Mouse (Mus musculus): ENCODE results near the gene Trp53i13.
A peak's percentile ranks its signal among the peaks of the same experiment; 100 is the strongest.

The Trp53i13 gene

GRCm38 (mm10) chr11:77490451-77490850 lies 25.3 kb downstream of the Trp53i13 start:
- H3K36me3 ChIP-seq (ENCODE audit: control insufficient read depth, insufficient read depth, low read length, poor library complexity, severe bottlenecking) = no peaks in the 10 kb centered on the region
- DNase-seq (ENCODE audit: low read depth, low spot score) = no peak
- peaks cover 3% of the 10 kb centered on the region; the same call in 1 of the 2 replicates for H3K27me3 ChIP-seq (ENCODE audit: control insufficient read depth, insufficient read depth, low read length, poor library complexity, severe bottlenecking)

GRCm38 (mm10) chr11:77489591-77490235 lies 26.1 kb downstream of the Trp53i13 start, which contains the start of gene Ankrd13b:
Gene Ankrd13b, minus strand, starts transcription at chr11:77489678.
- Histone ChIP-seq H3K27me3 (ENCODE audit: control insufficient read depth, insufficient read depth, low read length, poor library complexity, severe bottlenecking) (peaks cover 3% of the 10 kb centered on the region; the same call in 1 of the 2 replicates), H3K36me3 (ENCODE audit: control insufficient read depth, insufficient read depth, low read length, poor library complexity, severe bottlenecking) (no peaks in the 10 kb centered on the region)
- no peak for DNase-seq (ENCODE audit: low read depth, low spot score)

DNA sequence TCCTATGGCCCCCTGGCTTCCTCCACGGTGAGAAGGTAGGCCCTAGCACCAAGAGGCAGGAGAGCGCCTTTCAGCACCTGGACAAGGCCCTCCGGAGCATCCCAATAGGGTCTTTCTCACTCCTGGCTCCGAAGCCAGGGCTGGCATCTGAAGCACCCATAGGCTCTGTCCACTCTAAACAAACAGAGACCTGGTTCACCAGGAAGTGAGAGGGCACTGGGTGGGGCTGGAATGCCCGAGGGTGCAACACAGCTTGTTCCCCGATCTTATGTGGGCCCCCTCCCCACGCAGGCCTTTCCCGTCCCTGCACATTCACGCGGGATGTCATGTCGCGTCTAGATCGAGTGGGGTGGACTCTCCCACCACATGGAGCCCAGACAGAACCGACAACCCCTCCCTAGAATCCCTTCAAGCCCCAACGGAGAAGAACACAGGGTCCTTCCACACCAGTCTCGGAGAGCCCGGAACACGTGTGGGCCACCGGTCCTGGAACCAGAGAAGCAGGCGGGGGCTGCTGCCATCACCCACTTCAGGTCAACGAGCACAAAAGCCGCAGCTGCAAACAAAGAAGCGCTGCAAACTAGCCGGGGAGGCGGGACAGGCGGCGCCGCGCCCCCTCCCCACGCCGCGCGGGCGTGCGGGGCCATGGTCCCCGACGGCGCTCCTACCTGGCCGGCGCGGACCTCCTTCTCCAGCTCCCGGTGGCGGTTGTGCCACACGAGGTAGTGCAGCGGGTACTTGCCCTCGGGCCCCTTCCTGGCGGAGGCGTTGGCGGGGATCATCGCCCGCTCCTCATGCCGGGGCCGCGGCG lies 26.8 kb downstream of the Trp53i13 start:
- no peaks in the 10 kb centered on the region for H3K36me3 ChIP-seq (ENCODE audit: control insufficient read depth, insufficient read depth, low read length, poor library complexity, severe bottlenecking)
- peaks cover 3% of the 10 kb centered on the region; the same call in 1 of the 2 replicates for H3K27me3 ChIP-seq (ENCODE audit: control insufficient read depth, insufficient read depth, low read length, poor library complexity, severe bottlenecking)
- no peak for DNase-seq (ENCODE audit: low read depth, low spot score)

DNA sequence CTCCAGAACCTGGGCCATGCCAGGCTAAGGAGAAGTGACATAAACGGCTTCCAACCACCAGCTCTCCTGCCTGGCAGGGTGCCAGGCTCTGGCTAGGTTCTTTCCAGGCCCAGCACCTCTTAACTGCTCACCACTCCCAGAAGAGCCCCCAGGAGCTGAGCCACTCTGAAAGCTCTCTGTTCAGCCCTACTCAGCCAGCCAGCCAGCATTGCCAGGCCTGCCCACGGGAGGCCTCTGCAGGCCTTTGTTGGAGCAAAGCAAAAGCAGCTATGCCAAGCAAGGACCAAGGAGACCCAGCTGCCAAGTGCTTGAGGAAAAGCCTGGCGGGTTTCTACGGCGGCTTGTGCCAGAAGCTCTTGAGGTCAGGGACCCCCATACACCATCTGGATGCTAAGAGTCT lies 29.0 kb downstream of the Trp53i13 start:
- H3K27me3 ChIP-seq (ENCODE audit: control insufficient read depth, insufficient read depth, low read length, poor library complexity, severe bottlenecking) = peaks cover 3% of the 10 kb centered on the region; the same call in 1 of the 2 replicates
- H3K36me3 ChIP-seq (ENCODE audit: control insufficient read depth, insufficient read depth, low read length, poor library complexity, severe bottlenecking) = no peaks in the 10 kb centered on the region
- no peak for DNase-seq (ENCODE audit: low read depth, low spot score)

- H3K36me3 ChIP-seq (ENCODE audit: control insufficient read depth, insufficient read depth, low read length, poor library complexity, severe bottlenecking) = no peaks in the 10 kb centered on the region
- H3K27me3 ChIP-seq (ENCODE audit: control insufficient read depth, insufficient read depth, low read length, poor library complexity, severe bottlenecking) = peaks cover 3% of the 10 kb centered on the region; the same call in 1 of the 2 replicates
- DNase-seq (ENCODE audit: low read depth, low spot score) = no peak
Observed at GRCm38 (mm10) chr11:77485229-77485628, 30.6 kb downstream of the Trp53i13 start.

- no peaks in the 10 kb centered on the region for H3K36me3 ChIP-seq (ENCODE audit: control insufficient read depth, insufficient read depth, low read length, poor library complexity, severe bottlenecking)
- DNase-seq (ENCODE audit: low read depth, low spot score) = no peak
Observed at GRCm38 (mm10) chr11:77483510-77484255, 32.1 kb downstream of the Trp53i13 start.

DNA sequence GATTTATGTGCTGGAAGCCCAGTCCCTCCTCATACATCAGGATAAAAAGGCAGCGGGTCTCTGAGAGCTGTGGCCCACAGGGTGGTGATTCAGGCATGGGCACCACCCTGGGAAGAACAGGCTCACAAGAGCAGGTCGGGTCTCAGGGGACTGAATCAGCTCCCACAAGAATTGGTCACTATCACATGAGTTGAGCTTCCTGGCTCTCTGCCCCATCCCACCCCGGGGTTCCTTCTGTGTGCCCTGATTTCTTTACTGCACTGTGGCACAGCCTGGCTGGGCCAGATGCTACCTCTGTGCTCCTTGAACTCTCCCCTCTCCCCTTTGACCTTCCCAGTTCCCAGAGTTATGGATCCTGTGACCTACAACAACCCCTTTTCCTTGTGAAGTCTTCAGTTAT lies 32.7 kb downstream of the Trp53i13 start:
- H3K36me3 ChIP-seq (ENCODE audit: control insufficient read depth, insufficient read depth, low read length, poor library complexity, severe bottlenecking) = no peaks in the 10 kb centered on the region

More at GRCm38 (mm10) chr11:77483510-77484255, 32.1 kb downstream of the Trp53i13 start:
- H3K27me3 ChIP-seq (ENCODE audit: control insufficient read depth, insufficient read depth, low read length, poor library complexity, severe bottlenecking) = no peaks in the 10 kb centered on the region

GRCm38 (mm10) chr11:77476895-77477294 lies 38.9 kb downstream of the Trp53i13 start:
- no peaks in the 10 kb centered on the region for H3K27me3 ChIP-seq (ENCODE audit: control insufficient read depth, insufficient read depth, low read length, poor library complexity, severe bottlenecking)
- H3K36me3 ChIP-seq (ENCODE audit: control insufficient read depth, insufficient read depth, low read length, poor library complexity, severe bottlenecking) = no peaks in the 10 kb centered on the region
- no peak for DNase-seq (ENCODE audit: low read depth, low spot score)

More for the DNA sequence above, 32.7 kb downstream of the Trp53i13 start:
- no peak for DNase-seq (ENCODE audit: low read depth, low spot score)
- no peaks in the 10 kb centered on the region for H3K27me3 ChIP-seq (ENCODE audit: control insufficient read depth, insufficient read depth, low read length, poor library complexity, severe bottlenecking)

- Histone ChIP-seq H3K27me3 (ENCODE audit: control insufficient read depth, insufficient read depth, low read length, poor library complexity, severe bottlenecking) (no peaks in the 10 kb centered on the region), H3K36me3 (ENCODE audit: control insufficient read depth, insufficient read depth, low read length, poor library complexity, severe bottlenecking) (no peaks in the 10 kb centered on the region)
- DNase-seq (ENCODE audit: low read depth, low spot score) = no peak
Observed at GRCm38 (mm10) chr11:77476216-77476615, 39.6 kb downstream of the Trp53i13 start.

GRCm38 (mm10) chr11:77472775-77473174 lies 43.0 kb downstream of the Trp53i13 start:
- Histone ChIP-seq H3K27me3 (ENCODE audit: control insufficient read depth, insufficient read depth, low read length, poor library complexity, severe bottlenecking) (no peaks in the 10 kb centered on the region), H3K36me3 (ENCODE audit: control insufficient read depth, insufficient read depth, low read length, poor library complexity, severe bottlenecking) (no peaks in the 10 kb centered on the region)
- DNase-seq (ENCODE audit: low read depth, low spot score) = no peak

DNA sequence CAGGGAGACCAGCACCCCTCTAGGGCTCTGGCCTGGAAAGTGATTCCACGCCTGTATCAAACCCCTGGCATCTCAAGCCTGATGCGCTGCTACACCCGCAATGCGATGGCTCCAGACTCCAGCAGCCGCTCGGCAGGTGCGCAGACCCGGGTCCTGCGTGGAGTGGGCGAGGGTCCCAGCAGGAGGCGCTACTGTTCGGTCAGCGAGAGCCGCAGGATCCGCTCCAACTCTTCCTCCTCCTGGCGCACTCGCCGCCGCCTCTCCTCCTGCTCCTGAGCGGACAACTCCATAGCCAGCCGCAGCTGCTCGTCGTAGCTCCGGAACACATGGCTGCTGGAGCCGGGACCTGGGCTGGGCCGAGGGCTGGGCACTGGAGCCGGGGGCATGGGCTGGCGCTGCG lies 44.4 kb downstream of the Trp53i13 start:
- H3K27me3 ChIP-seq (ENCODE audit: control insufficient read depth, insufficient read depth, low read length, poor library complexity, severe bottlenecking) = no peaks in the 10 kb centered on the region
- no peak for DNase-seq (ENCODE audit: low read depth, low spot score)
- no peaks in the 10 kb centered on the region for H3K36me3 ChIP-seq (ENCODE audit: control insufficient read depth, insufficient read depth, low read length, poor library complexity, severe bottlenecking)

DNA sequence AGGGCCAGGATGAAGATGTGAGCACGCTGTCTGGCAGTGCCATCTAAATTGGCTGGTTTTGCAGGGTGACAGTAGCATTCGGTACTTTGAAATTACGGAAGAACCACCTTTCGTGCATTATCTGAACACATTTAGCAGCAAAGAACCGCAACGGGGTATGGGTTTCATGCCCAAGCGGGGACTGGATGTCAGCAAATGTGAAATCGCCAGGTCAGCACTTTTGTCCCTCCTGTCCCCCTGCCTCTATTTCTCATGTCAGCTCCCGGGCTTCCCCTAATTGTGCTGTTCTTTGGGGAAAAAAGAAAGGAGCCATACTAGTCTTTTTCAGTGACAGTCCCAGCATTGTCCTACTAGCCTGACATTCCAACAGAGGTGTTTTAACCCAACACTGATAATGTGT lies 47.4 kb downstream of the Trp53i13 start:
- Histone ChIP-seq H3K27me3 (ENCODE audit: control insufficient read depth, insufficient read depth, low read length, poor library complexity, severe bottlenecking) (no peaks in the 10 kb centered on the region), H3K36me3 (ENCODE audit: control insufficient read depth, insufficient read depth, low read length, poor library complexity, severe bottlenecking) (no peaks in the 10 kb centered on the region)
- no peak for DNase-seq (ENCODE audit: low read depth, low spot score)

- peak; percentile 87 for DNase-seq (ENCODE audit: low read depth, low spot score)
- H3K36me3 ChIP-seq (ENCODE audit: control insufficient read depth, insufficient read depth, low read length, poor library complexity, severe bottlenecking) = no peaks in the 10 kb centered on the region
Observed at GRCm38 (mm10) chr11:77467784-77468183, 48.0 kb downstream of the Trp53i13 start.

GRCm38 (mm10) chr11:77467157-77467556 lies 48.6 kb downstream of the Trp53i13 start:
- Histone ChIP-seq H3K36me3 (ENCODE audit: control insufficient read depth, insufficient read depth, low read length, poor library complexity, severe bottlenecking) (no peaks in the 10 kb centered on the region), H3K27me3 (ENCODE audit: control insufficient read depth, insufficient read depth, low read length, poor library complexity, severe bottlenecking) (no peaks in the 10 kb centered on the region)
- DNase-seq (ENCODE audit: low read depth, low spot score) = peak; percentile 82

More at GRCm38 (mm10) chr11:77467784-77468183, 48.0 kb downstream of the Trp53i13 start:
- no peaks in the 10 kb centered on the region for H3K27me3 ChIP-seq (ENCODE audit: control insufficient read depth, insufficient read depth, low read length, poor library complexity, severe bottlenecking)
